Mouse (Mus musculus) natural killer cell, adult 2 months (primary cell): ENCODE data around the gene Nkain4.
A peak's percentile ranks its signal among the peaks of the same experiment; 100 is the strongest.

ENCODE experiments used
- DNase-seq, 2 experiments: peaks; one replicate each; pipeline ENCODE4 v3.0.0; 2022; ENCODE audit warnings: low spot score in 2 of 2

Gene Nkain4

DNA sequence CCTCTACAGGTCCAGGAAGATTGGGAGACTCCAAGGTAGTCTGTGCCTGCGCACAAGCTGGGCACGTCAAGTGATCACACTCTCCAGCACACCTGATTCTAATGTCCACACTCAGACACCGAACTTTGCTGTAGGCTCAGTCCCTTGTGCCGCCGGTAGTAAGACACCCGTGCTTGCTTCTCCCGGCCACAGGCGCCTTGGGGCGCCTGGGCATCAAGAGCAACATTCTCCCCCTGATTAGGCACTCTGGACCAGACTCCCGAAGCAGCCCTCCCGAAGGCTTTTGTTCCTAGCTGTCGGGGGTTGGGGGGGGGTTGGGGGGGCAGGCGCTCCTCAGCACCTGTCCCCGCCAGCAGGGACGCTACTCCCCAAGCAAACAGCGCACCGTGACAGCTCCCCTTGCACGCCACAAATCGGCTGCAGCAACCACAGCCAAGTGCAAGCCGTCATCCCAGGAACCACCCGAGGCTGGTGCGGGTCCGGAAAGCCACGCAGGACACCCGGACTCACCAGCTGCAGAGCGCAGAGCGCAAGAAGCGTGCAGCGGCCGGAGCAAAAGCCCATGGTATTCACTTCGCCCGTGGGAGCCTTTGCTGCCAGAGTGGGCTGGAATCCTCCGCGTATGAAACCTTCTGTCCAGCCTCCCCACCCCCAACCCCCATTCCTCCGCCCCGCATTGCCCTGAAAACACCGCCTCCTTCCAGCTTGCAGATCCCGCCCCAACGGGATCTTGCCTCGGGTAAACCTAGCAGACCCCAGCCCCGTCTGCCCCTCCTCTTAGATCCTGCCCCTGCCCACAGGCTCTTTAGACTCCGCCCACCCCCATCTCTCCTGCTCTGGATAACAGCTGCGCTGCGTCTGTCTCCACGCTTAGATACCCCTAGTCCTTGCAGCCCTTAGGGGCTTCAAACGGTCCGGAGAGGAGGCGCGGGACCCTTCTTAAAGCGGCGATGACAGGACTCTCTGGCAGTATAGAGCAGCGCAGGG, at the start of gene Nkain4:
Nkain4 (minus strand) TSS at position 639 of the 987 bp plus-strand sequence.
- no peak for DNase-seq

DNA sequence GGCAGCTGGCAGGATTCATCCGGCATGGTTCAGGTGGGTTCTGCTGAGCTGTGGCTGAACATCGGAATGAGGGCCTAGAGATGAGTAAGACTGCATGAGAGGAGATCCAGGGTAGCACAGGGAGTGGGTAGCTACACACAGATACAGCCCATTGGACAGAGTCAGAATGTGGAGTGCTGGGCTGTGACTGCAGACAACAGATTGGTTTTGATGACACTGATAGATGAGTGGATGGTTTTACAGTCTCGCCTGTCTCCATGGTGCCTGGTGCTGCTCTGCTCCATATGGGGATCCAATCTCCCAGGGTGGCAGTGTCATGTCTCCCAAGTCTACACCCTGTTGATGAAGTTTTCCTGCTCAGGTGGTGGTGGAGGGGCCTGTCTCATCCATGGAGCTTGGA, 42.4 kb upstream of the Nkain4 start:
- DNase-seq, result no peak

DNA sequence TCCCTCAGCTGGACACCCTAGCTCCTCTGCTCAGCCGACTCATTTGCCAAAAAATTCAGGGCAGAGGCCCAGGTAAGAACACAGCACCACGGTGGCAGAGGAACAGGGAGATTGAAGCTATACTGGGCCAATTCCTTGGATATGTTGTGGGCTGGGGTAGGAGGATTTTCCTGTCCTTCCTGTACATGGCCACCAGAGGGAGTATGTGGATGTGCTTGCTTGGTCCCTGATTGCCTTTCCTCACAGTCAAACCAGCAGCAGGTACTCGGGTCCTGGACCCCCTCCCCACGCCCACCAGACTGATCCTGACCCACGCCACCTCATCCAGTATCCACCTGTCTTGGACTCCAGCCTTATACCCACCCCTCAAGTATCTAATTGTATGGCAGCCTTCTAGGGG, 41.9 kb upstream of the Nkain4 start:
- peak; percentile 11 to 22 for DNase-seq

DNA sequence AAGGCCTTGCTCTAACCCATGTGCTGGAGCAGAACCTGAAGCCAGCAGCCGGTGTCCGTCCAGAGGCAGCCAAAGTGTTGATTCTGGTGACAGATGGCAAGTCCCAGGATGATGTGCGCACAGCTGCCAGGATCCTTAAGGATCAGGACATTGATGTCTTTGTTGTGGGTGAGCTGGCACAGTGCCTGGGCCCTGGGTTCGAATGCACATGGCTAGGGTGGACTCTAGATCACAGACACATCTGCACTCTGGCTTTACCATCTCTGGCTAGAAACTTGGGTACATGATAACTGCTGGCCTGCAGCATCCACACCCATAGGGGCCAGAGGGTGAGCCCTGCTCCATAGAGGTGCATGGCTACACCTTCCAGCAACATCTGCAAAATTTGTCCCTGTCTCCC, 41.0 kb upstream of the Nkain4 start:
- DNase-seq, result no peak

DNA sequence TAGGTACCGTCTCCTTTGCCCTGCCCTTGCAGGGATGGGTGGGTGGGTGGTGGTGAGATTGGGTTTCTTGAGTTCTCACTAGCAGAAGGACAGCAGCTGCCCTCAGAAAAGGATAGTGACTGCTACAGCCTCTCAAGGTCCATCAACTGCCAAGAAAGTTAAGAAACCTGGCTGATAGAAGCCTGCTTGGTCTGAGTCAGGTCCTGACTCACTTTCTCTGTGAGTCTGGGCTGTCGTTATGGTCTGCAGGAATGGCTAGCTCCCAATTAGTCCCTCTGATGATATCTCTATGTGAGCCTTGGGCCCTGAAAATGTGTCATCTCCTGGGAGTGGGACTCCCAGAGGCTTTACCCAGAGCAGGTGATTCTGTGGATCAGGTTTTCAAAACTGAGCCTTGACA, 39.9 kb upstream of the Nkain4 start:
- DNase-seq, result no peak

DNA sequence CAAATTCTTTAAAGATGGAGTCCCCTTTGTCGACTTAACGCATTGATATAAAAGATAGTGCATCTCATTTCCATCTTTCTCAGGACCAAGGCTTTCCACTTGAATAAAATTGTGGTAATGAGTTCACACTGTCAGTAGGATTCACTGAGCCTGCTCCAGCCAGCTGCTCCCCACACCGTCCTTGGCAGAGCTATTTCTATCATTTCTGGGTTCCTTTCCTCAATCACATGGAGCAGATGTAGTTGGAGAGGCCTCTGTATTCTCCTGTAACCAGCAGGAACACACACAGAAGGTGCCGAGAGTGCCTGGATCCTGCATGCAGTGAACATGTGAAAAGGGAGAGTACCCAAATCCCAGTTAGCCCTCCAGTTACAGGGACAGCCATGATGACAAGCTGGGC, 35.8 kb upstream of the Nkain4 start:
- DNase-seq, result no peak

DNA sequence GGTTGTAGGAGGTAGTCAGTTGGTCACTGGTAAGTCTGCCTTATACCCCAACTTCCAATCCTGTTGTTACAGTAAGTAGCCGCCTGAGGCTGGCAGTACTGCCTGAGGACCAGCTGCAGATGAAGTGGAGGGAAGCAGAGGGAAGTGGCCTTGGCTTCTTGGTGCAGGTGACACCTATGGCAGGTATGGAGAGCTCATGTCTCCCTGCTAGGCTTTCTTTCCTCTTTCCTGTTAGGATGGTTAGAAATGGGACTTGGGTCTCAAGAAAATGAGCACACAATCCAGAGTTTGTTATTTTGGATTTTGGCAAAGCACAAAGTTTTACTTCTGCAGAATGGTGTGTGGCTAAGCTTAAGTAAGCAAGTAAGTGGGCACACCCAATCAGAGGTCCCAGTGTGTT, 34.4 kb upstream of the Nkain4 start:
- no peak for DNase-seq

DNA sequence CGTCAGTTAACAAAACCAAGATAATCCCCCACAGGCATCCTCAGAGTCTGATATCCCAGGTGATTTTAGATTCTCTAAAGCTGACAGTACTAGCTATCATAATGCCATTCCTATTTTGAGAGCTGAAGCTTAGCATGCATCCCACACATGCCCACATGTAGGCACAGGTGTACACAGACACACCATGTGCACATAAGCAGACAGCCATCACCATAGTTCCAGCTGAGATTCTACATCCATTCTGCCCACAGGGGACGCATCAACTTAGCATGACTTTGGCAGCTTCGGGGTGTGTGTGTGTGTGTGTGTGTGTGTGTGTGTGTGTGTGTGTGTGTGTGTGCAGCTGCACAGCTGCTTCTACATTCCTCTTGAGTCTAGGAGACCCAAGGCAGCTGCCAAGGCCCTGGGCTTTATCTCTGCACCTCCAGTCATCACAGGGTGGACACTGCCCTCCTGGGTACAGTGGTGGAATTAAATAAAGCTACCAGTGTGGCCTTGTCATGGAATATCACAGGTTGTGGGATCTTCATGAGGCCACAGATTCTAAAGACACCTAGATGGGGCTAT, 33.9 kb upstream of the Nkain4 start:
- no peak for DNase-seq

DNA sequence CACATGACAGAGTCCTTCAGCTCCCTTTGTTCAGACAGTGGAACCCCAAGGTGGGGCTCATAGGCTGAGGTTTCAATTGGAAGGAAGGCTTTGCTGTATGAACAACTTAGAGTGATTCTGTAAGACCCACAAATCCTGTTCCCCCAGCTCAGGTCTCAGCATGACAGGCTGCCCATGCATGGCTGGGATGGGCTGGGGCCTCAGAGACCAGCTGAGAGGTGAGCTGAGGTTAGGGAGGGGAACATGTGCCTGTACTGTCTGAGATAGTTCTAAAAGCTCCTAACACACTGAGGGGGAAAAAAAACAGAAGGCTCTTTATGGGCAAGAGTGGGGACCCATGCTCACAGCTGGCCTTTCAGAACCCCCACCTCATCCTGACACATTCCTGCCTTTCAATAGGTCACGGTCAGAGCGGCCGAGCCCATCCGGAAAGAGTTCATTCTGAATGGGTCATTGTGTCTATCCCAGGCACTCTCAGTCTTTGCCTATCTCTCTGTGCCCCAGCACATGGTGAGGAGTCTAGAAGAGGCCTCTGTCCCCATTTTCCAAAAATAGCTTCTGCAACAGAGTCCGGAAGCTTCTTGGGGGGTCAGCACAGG, 33.0 kb upstream of the Nkain4 start:
- no peak for DNase-seq

DNA sequence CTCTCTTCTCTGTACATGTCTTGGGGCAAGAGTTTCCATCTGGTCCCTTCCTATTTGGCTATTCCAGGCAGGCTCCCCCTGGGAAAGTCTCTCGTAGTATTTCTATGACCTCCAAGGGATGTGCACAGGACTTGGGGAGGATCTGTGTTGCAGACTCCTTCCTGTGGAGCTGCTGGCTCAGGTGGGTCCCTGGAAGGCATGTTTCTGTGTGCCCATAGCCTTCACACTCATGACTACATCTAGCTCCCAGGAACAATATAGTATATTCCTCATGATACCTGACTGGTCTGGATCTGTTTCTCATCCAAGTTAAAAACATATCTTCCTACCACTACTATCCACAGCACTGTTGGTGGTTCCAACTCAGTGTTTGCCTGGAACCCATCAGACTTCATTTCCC, 32.5 kb upstream of the Nkain4 start:
- no peak for DNase-seq

DNA sequence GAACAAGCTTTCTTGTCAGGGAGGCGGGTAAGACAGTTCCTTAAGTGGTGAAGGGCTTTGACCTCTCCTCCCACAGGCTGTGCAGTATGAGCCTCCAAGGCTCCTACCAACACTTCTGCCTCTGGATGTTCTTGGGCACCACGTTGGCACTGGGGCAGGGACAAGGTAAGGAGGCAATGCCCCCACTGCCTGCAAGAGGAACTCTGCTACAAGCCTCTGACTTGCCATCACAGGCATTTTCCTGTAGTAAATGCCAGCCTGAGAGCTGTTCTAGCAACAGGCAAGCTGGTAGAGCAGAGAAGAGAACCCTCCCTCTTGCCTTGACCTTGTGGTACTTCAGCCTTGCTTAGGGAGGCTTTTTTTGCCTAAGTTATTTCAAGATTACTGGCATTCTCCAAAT, 31.9 kb upstream of the Nkain4 start, which contains the start of gene Col20a1:
Col20a1 (plus strand) TSS at position 87 of the 400 bp plus-strand sequence.
- no peak for DNase-seq

DNA sequence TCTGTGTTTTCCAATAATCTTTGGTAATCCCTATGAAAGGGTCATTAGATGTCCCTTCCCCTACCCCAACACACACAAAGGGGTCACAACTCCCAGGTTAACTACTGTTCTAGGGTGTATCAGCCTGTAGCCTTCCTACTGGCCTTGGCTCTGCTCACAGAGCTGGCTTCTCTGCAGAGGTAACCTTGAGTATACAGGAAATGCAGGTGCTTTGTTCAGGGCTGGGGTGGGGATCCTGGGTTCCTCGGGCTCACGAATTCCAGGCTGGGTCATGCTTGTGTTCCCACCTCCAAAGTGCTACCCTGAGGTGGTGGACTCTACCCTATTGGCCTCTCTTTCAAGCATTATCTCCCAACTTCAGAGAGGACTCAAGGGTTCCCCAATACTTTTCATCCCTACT, 31.1 kb upstream of the Nkain4 start:
- DNase-seq, result no peak

DNA sequence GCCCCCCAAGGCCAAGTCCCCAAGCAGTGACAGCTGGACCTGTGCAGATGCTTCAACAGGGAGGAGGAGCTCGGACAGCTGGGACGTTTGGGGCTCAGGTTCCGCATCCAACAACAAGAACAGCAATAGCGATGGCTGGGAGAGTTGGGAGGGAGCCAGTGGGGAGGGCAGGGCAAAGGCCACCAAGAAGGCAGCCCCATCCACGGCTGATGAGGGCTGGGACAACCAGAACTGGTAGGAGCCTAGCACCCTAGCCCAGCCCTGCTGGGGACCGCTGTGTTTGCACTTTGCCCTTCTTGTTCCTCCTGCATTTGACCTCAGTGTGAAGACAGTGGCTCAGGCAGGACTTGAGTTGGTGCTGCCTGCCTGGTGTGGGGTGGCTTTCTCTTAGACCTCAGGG, 26.6 kb upstream of the Nkain4 start:
- no peak for DNase-seq

DNA sequence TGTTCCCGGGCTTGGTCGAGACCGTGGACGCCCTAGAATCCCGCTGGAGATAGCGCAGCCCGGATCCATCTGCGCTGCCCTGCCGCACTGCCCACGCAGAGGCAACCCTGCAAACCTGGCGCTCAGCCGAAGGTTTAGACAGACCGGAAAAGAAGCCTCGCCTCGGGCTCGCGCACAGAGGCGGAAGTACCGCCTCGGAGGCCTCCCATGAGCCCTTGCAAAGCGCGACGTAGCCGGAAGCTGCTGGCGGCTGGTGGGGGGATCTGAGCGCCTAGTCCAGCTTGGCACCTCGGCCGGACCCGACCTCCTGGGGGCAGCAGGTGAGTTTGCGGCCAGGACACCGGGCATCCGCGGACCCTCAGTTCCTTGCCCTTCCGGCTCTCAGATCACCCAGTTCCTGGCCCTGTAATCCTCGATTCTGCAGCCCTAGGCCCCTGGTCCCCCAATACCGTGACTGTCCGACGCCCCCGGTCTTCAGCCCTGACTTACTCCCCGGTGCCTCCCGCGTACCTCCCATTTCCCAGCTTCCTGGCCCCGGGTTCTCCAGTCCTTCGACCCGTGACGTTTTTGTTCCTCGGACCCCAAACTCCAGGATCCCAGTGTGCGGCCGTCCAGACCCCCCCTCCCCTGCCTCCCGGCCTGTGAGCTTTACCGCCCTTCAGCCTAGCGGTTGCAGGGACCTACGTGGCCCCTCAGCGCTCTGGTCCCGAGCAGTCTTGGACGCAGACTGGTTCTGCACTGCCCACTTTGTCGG, 12.7 kb upstream of the Nkain4 start, which contains the start of gene Arfgap1:
Arfgap1 (plus strand) TSS at position 216 of the 754 bp plus-strand sequence.
- DNase-seq, result peak; percentile 78 to 82

DNA sequence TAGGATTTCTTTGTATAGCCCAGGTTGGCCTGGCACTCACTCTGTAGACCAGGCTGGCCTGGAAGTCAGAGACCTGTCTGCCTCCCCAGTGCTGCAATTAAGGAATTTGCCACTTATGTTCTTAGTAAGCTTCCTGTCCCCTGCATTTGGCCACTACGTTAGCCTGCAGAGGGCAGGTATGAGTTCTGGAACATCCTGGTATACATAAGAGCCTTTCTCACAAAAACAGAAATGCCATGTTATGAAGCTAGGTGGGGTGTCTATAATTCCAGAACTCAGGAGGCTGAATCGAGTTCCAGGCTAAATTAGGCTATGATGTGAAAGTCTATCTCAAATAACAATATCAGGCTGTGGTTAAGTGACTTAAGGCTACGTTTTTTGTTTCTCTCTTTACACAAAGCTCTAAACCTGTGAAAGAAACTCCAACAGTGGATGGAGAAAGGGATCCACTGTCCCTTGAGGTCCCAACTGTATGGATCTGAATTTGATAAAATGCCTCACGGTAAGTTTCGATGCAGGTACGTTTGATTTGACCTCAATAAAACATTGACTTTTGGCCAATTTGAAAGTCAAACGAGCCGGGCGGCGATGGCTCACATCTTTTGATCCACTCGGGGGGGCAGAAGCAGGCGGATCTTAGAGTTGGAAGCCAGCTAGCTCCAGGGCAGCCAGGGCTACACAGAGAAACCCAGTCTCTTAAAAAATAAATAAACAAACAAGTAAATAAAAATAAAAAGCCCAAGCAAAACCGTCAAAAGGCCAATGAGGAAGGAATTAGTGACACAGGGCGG, 11.8 kb upstream of the Nkain4 start:
- peak; percentile 9 to 24 for DNase-seq

DNA sequence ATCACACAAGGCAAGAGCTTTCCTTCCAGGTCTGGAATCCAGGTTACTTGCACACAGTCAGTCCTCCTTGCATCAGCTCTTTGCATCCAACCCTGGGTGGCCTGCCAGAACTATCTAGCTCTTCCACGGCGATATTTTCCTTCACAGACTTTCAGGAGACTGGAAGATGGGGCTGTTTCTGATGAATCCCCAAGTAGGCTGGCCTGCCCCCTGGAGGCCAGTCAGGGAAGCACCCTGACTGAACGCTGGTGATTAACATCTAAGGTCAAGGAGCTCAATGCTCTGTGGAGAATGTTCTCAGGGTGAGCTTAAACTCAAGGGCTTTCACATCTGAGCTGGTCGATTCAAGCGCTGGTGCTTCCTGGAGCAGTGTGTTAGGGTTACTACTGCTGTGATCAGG, 9.5 kb upstream of the Nkain4 start:
- DNase-seq, result peak; percentile 46 to 67

DNA sequence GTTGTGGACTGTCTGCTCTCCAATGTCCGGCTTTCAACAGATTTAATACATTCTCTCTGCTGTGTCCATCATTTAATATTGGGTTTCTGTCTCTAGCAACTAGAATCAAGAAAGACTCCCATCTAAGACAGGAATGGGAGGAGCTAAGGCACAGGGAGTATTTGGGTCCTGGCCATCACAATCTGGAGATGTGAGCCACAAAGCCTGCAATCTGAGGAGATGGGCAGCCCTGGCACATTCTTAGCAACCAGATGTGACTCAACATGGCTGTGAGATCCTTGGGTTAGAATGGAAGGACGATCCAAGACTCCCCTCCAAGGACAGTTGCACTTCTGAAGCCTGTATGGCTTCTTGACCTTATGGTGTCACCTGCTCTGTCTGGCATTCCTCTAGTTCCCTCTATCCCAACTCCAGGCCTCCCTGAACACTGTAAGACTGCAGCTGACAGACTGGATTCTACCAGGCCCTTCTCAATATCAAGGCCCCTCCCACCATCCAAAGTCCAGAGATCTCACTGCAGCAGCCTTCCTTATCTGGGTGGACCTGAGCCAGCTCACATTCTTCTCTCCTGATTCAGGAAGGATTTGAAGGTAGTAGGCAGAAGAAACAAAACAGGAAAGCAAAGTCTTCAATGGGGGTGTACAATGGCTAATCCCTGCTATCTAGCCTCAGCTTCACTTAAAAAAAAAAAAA, 8.3 kb upstream of the Nkain4 start:
- DNase-seq, result no peak

DNA sequence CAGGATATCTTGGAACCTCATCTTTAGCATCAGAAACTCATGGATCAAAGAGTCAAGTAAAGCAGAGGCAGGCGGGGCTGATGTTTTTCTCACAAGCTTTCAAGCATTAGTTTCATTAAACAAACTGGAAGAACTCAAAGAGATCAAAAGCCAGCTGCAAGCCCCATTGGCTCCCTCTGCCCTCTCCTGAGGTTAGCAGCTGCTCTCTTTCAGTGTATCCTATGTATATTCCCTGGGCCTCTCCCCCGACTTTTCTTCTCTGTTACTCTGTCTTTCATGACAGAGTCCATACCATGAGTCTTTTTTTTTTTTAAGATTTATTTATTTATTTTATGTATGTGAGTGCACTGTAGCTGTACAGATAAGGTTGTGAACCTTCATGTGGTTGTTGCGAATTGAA, 5.7 kb upstream of the Nkain4 start:
- DNase-seq, result no peak

DNA sequence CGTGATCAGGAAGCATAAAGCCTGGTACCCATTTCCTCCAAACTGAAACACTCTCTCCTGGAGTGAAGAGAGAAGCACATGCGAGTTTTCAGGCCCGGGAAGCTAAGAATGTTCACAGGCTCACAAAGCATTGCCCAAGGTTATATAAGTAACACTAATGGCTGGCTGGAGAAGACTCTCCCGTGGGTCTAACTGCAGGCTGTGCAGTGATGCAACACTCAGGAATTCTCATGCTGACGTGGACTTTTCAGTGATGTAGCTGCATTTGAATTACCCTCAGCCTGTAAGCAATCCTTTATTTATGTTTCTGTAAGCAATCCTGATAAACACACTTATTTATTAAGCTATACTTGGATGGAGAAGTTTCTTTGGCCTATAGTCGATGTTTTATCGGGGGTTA, 5.1 kb upstream of the Nkain4 start:
- no peak for DNase-seq

DNA sequence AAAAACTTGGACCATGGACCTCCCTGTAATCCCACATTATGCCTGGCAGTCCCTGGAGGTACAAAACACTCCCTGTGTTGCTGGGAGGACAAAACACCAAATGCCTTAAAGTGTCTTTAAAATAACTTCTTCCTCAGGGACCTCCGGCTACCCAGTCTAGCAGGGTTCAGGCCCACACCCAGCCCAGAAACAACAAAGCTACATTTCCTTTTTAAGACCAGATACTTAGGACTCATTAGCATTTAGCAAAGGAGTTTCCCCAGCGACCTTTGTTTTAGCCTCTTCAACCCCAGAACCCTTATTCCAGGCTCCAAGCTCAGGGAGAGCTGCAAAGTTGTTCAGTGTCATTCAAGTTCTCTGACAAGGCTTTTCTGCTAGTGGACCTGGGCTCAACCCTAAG, 861 bp downstream of the Nkain4 start:
- DNase-seq, result no peak
